Mouse (Mus musculus) hindbrain, embryonic 15.5 days (tissue): ENCODE data around the gene Pcolce. TPM values are rescaled to one million over a fixed set of nuclear protein-coding genes. Genes with fewer than 3 reads are reported as not detected.

Experiments
- ATAC-seq: fragments of 200-750 bp; cut with Nextera tagmentation; 2 replicates; pipeline ENCODE4 v1.8.0; 2017; ENCODE audit warnings: low read depth, moderate number of reproducible peaks, moderate TSS enrichment; ENCODE audit not compliant: low FRiP score
- H3K27ac ChIP-seq: fragments of 300-500 bp; sonication (generic); replicated peaks from 2 replicates; pipeline ENCODE4 v1.5.1; 2015; ENCODE audit warnings: mild to moderate bottlenecking, inconsistent platforms
- H3K27me3 ChIP-seq: fragments of 300-500 bp; sonication (generic); 2 replicates; pipeline ENCODE4 v1.6.1; 2015; ENCODE audit warnings: control low read depth, inconsistent platforms
- H3K36me3 ChIP-seq: fragments of 300-500 bp; sonication (generic); 2 replicates; pipeline ENCODE4 v1.6.1; 2015; ENCODE audit warnings: control low read depth, inconsistent platforms
- H3K4me1 ChIP-seq: fragments of 300-500 bp; sonication (generic); replicated peaks from 2 replicates; pipeline ENCODE4 v1.6.1; 2015; ENCODE audit warnings: control low read depth, inconsistent platforms
- H3K4me2 ChIP-seq: fragments of 300-500 bp; sonication (generic); 2 replicates; pipeline ENCODE4 v1.6.1; 2015; ENCODE audit warnings: moderate library complexity, mild to moderate bottlenecking, inconsistent platforms
- H3K4me3 ChIP-seq: fragments of 300-500 bp; sonication (generic); 2 replicates; pipeline ENCODE4 v1.5.1; 2015; ENCODE audit warnings: mild to moderate bottlenecking, inconsistent platforms
- H3K9ac ChIP-seq: fragments of 300-500 bp; sonication (generic); 2 replicates; pipeline ENCODE4 v1.6.1; 2015; ENCODE audit warnings: inconsistent platforms
- H3K9me3 ChIP-seq: fragments of 300-500 bp; sonication (generic); 2 replicates; pipeline ENCODE4 v1.6.1; 2016; ENCODE audit warnings: control low read depth, inconsistent platforms
- WGBS: fragments of 180-500 bp; shearing (Covaris S2); methylation state at CpG from one replicate; pipeline ENCODE4 v1.1.7; 2015; 5-methylcytosine and 5-hydroxymethylcytosine counted together
- polyA plus RNA-seq: library from polyadenylated mRNA; unstranded; fragments of >200 nt; fragmentation: Nextera tagmentation; extraction: Ambion mirVana; gene quantifications from 2 replicates; pipeline ENCODE4 v1.2.1, GENCODE M21; 2015

The Pcolce gene
- polyA plus RNA-seq, 1 experiment from 2014 or later, result 16.6 TPM

DNA sequence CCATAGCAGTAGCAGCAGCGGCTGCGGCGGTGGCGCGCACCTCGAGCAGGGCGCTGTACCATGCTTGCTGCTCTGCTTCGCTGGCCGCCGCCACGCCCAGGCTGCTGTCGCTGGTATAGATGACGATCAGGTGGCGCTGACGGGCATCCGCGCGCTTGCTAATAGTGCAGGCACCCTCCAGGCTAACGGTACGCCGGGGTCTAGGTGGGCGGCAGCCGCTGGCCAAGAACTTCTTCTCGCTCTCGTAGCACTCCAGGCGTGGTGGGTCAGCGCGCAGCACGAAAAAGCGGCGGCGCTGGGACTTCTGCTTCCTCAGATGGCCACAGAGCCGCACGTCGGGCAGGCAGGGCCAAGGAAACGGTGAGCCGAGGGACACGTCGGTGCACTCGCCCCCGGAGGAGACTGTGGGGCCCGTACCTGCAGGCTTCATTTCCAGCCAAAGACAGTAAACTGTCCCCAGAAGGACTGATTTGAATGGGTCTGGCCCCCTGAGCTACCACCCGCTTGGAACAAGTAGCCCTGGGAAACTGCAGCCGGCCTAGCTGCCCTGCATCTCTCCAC is 31.6 kb upstream of the Pcolce start:
- Histone ChIP-seq H3K4me1 (peaks cover 18% of the 10 kb centered on the region), H3K9ac (0 out of 2 replicates have a peak overlapping the region, but pooled peaks have one; percentile 9), H3K4me3 (peak overlapping the region; percentile 27), H3K27me3 (peaks cover 37% of the 10 kb centered on the region), H3K9me3 (no peaks in the 10 kb centered on the region), H3K36me3 (peaks cover 11% of the 10 kb centered on the region), H3K4me2 (peak overlapping the region; percentile 49), H3K27ac (no peak overlapping the region)
- ATAC-seq, result no peak
- WGBS, result 3% methylated on average over 44 of the region's 44 CpGs

GRCm38 (mm10) chr5:137644484-137644883 is 30.9 kb upstream of the Pcolce start:
- Histone ChIP-seq H3K27me3 (peaks cover 37% of the 10 kb centered on the region), H3K9me3 (no peaks in the 10 kb centered on the region), H3K4me3 (no peak overlapping the region), H3K4me2 (no peak overlapping the region), H3K4me1 (peaks cover 13% of the 10 kb centered on the region), H3K27ac (no peak overlapping the region), H3K9ac (no peak overlapping the region), H3K36me3 (peaks cover 18% of the 10 kb centered on the region)
- WGBS, result 40% methylated on average over 19 of the region's 19 CpGs
- ATAC-seq, result no peak

- WGBS, result 56% methylated on average over 4 of the region's 4 CpGs
- Histone ChIP-seq H3K4me2 (no peak overlapping the region), H3K27me3 (peaks cover 37% of the 10 kb centered on the region)
Observed at GRCm38 (mm10) chr5:137642886-137643285, 29.3 kb upstream of the Pcolce start.

GRCm38 (mm10) chr5:137641054-137641453 is 27.5 kb upstream of the Pcolce start, which contains the start of gene Sap25:
TSS of gene Sap25 (plus strand) at chr5:137641334.
- peaks cover 49% of the 10 kb centered on the region for H3K36me3 ChIP-seq
- H3K4me1 ChIP-seq, result peaks cover 7% of the 10 kb centered on the region
- H3K9me3 ChIP-seq, result no peaks in the 10 kb centered on the region
- no peak within 1 kb of the TSS for H3K4me3 ChIP-seq
- H3K27me3 ChIP-seq, result peaks cover 26% of the 10 kb centered on the region
- no peak within 1 kb of the TSS for H3K9ac ChIP-seq
- peak; percentile 17; the same call in 1 of the 2 replicates for ATAC-seq
- no peak within 1 kb of the TSS for H3K4me2 ChIP-seq
- 91% methylated on average over 19 of the region's 19 CpGs for WGBS
- no peak within 1 kb of the TSS for H3K27ac ChIP-seq

More at GRCm38 (mm10) chr5:137642886-137643285, 29.3 kb upstream of the Pcolce start:
- ATAC-seq, result no peak
- Histone ChIP-seq H3K27ac (no peak overlapping the region), H3K36me3 (peaks cover 31% of the 10 kb centered on the region), H3K4me1 (peaks cover 8% of the 10 kb centered on the region), H3K9me3 (no peaks in the 10 kb centered on the region), H3K4me3 (no peak overlapping the region), H3K9ac (no peak overlapping the region)

- no peak overlapping the region for H3K27ac ChIP-seq
- no peak overlapping the region for H3K4me2 ChIP-seq
- ATAC-seq, result no peak
- H3K4me3 ChIP-seq, result no peak overlapping the region
- H3K4me1 ChIP-seq, result no peaks in the 10 kb centered on the region
- H3K9me3 ChIP-seq, result no peaks in the 10 kb centered on the region
- peaks cover 12% of the 10 kb centered on the region; the same call in 1 of the 2 replicates for H3K27me3 ChIP-seq
- 88% methylated on average over 7 of the region's 7 CpGs for WGBS
- peaks cover 59% of the 10 kb centered on the region for H3K36me3 ChIP-seq
- H3K9ac ChIP-seq, result no peak overlapping the region
Observed at GRCm38 (mm10) chr5:137639472-137639871, 25.9 kb upstream of the Pcolce start.

- Histone ChIP-seq H3K4me3 (no peak overlapping the region), H3K4me2 (no peak overlapping the region), H3K36me3 (peaks cover 35% of the 10 kb centered on the region), H3K27ac (no peak overlapping the region), H3K9me3 (no peaks in the 10 kb centered on the region), H3K4me1 (peaks cover 38% of the 10 kb centered on the region), H3K9ac (no peak overlapping the region), H3K27me3 (no peaks in the 10 kb centered on the region)
- WGBS, result 72% methylated on average over 12 of the region's 12 CpGs
- ATAC-seq, result no peak
Observed at GRCm38 (mm10) chr5:137633397-137634084, 20.0 kb upstream of the Pcolce start.

DNA sequence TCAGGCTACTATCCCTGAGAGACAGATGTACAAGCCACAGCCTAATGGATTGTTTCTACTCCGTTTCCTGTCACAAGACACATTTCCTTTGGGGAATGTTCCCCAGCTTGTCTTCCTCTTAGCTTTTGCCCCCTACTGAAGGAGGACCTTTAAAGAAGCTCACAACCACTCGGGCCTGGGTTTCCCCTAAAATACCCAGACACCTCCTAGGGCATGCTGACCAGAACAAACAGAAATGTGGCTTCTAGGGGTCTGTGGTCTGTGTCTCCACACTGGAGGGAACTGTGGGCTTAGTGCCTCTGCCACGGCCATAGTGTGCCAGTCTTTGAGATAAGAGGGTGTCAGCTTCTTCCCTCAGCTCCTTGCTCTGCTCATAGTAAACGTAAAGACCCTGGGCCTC is 18.0 kb upstream of the Pcolce start:
- WGBS, result 72% methylated on average over 4 of the region's 4 CpGs
- no peak for ATAC-seq
- Histone ChIP-seq H3K4me2 (peak overlapping the region; percentile 95; the same call in 1 of the 2 replicates), H3K27me3 (no peaks in the 10 kb centered on the region), H3K9me3 (no peaks in the 10 kb centered on the region), H3K36me3 (peaks cover 16% of the 10 kb centered on the region; the same call in 1 of the 2 replicates), H3K4me3 (0 out of 2 replicates have a peak overlapping the region, but pooled peaks have one; percentile 2), H3K4me1 (peaks cover 45% of the 10 kb centered on the region), H3K27ac (peak overlapping the region; percentile 60; the same call in 1 of the 2 replicates), H3K9ac (no peak overlapping the region)

DNA sequence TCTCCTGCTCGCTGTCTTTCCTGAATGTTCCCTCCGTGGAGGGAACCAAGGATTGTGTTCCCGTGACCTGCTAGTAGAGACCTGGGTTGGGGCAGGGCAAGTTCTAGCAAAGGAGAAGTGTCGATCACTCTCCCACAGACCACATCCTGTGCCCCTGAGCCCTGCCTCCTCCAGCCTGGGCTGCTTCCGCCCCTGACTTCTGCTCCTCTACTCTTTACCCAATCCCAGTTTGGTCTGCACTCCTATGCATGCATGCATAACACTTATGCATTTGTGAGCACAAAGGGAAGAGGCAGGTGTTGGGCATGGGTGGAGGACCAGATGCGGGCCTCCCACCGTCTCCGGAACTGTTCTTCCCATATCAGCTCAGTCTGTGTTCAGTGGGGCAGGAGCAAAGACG is 17.6 kb upstream of the Pcolce start:
- Histone ChIP-seq H3K27me3 (no peaks in the 10 kb centered on the region), H3K9me3 (no peaks in the 10 kb centered on the region), H3K4me1 (peaks cover 45% of the 10 kb centered on the region), H3K36me3 (peaks cover 12% of the 10 kb centered on the region; the same call in 1 of the 2 replicates), H3K4me2 (peak overlapping the region; percentile 95), H3K9ac (0 out of 2 replicates have a peak overlapping the region, but pooled peaks have one; percentile 10), H3K4me3 (0 out of 2 replicates have a peak overlapping the region, but pooled peaks have one; percentile 2), H3K27ac (peak overlapping the region; percentile 60)
- WGBS, result 65% methylated on average over 9 of the region's 9 CpGs
- no peak for ATAC-seq

DNA sequence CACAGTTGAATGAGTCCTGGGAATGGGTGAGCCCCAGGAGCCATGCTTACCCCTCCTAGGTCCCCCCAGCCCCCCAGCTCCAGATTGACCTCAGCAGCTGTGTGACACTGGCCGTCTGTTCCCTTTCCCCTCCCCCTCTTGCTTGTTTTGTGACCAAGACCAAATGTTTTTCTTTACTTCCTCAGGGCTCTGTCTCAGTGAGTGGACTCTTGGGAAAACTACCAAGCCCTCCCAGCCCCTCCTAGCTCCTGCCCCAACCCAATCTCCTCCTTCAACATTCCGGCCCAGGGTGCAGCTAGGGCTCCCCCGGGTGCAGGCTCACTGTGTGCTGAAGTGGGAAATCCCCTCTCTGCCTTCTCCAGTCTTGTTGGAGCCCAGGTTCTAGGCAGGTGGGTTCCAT is 17.0 kb upstream of the Pcolce start:
- Histone ChIP-seq H3K4me1 (peaks cover 45% of the 10 kb centered on the region), H3K36me3 (peaks cover 6% of the 10 kb centered on the region; the same call in 1 of the 2 replicates), H3K27ac (peak overlapping the region; percentile 60), H3K9me3 (no peaks in the 10 kb centered on the region), H3K4me3 (no peak overlapping the region), H3K4me2 (peak overlapping the region; percentile 95), H3K27me3 (no peaks in the 10 kb centered on the region), H3K9ac (0 out of 2 replicates have a peak overlapping the region, but pooled peaks have one; percentile 10)
- WGBS, result 50% methylated on average over 3 of the region's 3 CpGs
- no peak for ATAC-seq

DNA sequence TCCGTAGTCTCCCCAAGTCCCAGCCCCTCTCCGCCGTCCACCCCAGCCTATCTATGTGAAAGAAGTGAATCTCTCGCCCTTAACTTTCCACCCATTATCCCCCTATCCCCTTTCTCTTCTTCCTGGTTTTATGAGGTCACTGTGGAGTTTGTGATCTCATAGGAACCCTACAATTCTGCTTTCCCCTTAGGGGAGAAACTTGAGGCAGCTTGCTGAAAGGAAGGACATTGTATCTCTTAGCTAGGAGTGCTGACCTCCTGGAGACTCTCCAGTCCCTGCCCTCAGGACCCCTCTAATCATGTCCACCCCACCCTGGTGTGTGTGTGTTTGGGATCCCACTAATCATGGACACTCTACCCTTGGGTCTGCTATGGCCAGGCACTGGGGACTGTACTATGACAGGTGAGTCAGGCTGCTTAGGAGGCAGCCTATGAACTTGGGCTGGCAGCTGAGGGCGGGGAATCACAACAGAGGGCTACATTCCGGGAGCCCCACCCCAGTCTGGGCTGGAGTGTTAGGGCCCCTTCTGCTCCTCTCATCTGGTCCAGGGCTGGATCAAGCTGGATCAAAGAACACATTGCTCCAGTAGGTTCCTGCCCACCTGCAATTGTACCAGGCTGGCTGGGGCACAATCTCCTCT is 16.4 kb upstream of the Pcolce start:
- Histone ChIP-seq H3K27me3 (no peaks in the 10 kb centered on the region), H3K4me2 (peak overlapping the region; percentile 95), H3K9ac (peak overlapping the region; percentile 86), H3K36me3 (peaks cover under 1% of the 10 kb centered on the region; the same call in 1 of the 2 replicates), H3K4me1 (peaks cover 45% of the 10 kb centered on the region), H3K9me3 (no peaks in the 10 kb centered on the region), H3K27ac (peak overlapping the region; percentile 60), H3K4me3 (peak overlapping the region; percentile 83)
- ATAC-seq, result no peak
- 27% methylated on average over 6 of the region's 6 CpGs for WGBS

DNA sequence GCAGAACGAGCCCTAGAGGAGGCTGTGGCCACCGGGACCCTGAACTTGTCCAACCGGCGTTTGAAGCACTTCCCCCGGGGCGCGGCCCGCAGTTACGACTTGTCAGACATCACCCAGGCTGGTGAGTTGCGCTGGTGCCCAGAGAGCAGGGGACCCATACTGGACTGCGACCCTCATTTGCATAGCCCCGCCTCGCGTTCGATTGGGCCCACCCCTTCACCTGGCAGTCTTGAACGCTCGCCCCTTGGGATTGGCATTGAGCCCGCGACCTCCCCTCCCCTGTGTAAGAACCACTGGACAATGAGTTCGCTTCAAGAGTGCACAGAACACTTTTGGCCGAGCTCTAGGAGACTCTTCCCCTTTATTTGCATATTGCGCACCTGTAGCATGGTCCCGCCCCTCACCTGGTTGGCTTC is 15.7 kb upstream of the Pcolce start:
- no peaks in the 10 kb centered on the region for H3K27me3 ChIP-seq
- no peaks in the 10 kb centered on the region for H3K9me3 ChIP-seq
- H3K9ac ChIP-seq, result peak overlapping the region; percentile 86
- H3K4me1 ChIP-seq, result peaks cover 45% of the 10 kb centered on the region
- ATAC-seq, result peak; percentile 9
- H3K36me3 ChIP-seq, result no peaks in the 10 kb centered on the region
- H3K27ac ChIP-seq, result peak overlapping the region; percentile 90
- peak overlapping the region; percentile 95 for H3K4me2 ChIP-seq
- 1% methylated on average over 23 of the region's 23 CpGs for WGBS
- peak overlapping the region; percentile 83 for H3K4me3 ChIP-seq
